Mouse (Mus musculus) embryonic fibroblast, embryonic 13.5 days (primary cell): Measurements from ENCODE around the gene Gpr18. TPM values are rescaled to one million over a fixed set of nuclear protein-coding genes. Genes with fewer than 3 reads are reported as not detected.

ENCODE experiments used
- H3K27ac ChIP-seq: 2 replicates; pipeline ENCODE4 v1.5.1; 2012; ENCODE audit warnings: low read length, control low read depth, inconsistent platforms; ENCODE audit not compliant: insufficient read depth
- H3K4me1 ChIP-seq: 2 replicates; pipeline ENCODE4 v1.6.1; 2011; ENCODE audit warnings: low read length; ENCODE audit not compliant: control insufficient read depth, insufficient read depth
- H3K4me3 ChIP-seq: 2 replicates; pipeline ENCODE4 v1.5.1; 2011; ENCODE audit warnings: mild to moderate bottlenecking, control low read depth, low read length; ENCODE audit not compliant: insufficient read depth
- CTCF ChIP-seq: IDR thresholded peaks from 2 replicates; pipeline ENCODE4 v1.5.1; 2011; ENCODE audit warnings: mild to moderate bottlenecking, control low read depth, low read length, moderate library complexity, borderline replicate concordance; ENCODE audit not compliant: insufficient read depth
- POLR2A ChIP-seq: IDR thresholded peaks from 2 replicates; pipeline ENCODE4 v1.6.1; 2011; ENCODE audit warnings: low read depth, mild to moderate bottlenecking, control low read depth, low read length, moderate library complexity
- polyA plus RNA-seq: library from polyadenylated mRNA; stranded (reverse); fragments of >200 nt; gene quantifications from 2 replicates; pipeline ENCODE4 v1.2.4, GENCODE M21; 2011; ENCODE audit warnings: low read depth; ENCODE audit not compliant: missing spikeins, insufficient read length

Gene Gpr18
- polyA plus RNA-seq, 1 experiment: not detected

DNA sequence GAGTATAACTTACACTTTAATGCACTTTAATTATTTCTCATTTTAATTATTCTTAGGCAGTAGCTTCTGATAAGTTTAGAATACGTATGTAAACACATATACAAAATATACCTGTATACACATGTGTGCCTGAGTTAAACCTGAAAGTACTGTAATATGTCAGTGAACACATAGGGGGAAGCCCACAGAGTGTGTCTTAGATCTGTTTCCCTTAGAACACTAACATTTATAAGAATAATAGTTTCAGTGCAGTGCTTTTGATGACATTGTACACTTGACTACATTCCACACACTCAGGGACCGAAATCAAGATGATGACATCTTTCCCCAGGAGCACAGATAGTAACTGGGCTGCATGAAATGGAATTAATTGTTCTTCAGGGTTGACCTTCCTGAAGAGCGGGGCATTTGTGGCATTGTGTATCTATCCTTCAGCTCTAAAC is 44.0 kb upstream of the Gpr18 start:
- no peak overlapping the region for H3K4me3 ChIP-seq
- peaks cover 2% of the 10 kb centered on the region; the same call in 1 of the 2 replicates for H3K4me1 ChIP-seq
- H3K27ac ChIP-seq: no peak overlapping the region
- TF ChIP-seq POLR2A (no peak), CTCF (no peak)

- Histone ChIP-seq H3K27ac (no peak overlapping the region), H3K4me1 (peaks cover 2% of the 10 kb centered on the region; the same call in 1 of the 2 replicates), H3K4me3 (no peak overlapping the region)
- TF ChIP-seq CTCF (no peak), POLR2A (no peak)
Observed at GRCm38 (mm10) chr14:121958751-121959537, 43.4 kb upstream of the Gpr18 start.

DNA sequence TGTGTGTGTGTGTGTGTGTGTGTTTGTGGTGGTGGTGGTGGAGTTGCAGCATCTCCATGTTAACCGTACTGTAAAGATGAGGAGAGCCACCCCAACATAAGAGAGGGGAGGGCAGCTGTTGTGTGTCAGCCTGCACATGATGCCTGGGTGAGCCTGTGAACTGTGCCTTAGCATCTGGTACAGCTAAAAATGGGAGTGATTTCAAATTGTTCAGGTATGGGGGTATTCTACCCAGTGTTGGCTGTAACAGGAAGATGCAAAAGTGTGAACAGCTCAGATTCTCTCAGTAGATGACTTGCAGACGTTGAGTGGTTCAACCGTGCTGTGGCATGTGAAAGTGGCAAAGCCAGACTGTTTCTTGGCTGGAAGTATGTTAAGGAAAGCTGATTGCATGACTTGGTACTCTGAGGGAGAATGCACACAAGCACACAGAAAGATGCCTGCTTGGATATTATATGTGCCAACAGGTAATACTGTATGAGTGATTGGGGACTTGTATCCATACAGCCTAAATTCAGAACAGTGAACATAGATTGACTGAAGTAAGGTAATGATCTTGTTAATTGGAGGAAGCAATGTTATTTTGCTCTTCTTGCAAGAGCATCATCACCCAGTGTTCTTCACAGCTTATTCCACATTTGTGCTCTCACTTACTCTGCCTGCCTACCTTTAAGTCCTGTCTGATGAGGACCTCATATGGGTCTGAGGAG is 42.6 kb upstream of the Gpr18 start:
- no peak for TF ChIP-seq POLR2A
- H3K4me1 ChIP-seq: no peaks in the 10 kb centered on the region
- H3K4me3 ChIP-seq: no peak overlapping the region
- H3K27ac ChIP-seq: no peak overlapping the region

- Histone ChIP-seq H3K27ac (no peak overlapping the region), H3K4me3 (no peak overlapping the region), H3K4me1 (no peaks in the 10 kb centered on the region)
- TF ChIP-seq POLR2A: no peak
- TF ChIP-seq CTCF: no peak
Observed at GRCm38 (mm10) chr14:121957176-121957871, 41.7 kb upstream of the Gpr18 start.

GRCm38 (mm10) chr14:121956291-121956690 is 40.7 kb upstream of the Gpr18 start:
- Histone ChIP-seq H3K4me3 (no peak overlapping the region), H3K27ac (no peak overlapping the region; the same call in 1 of the 2 replicates), H3K4me1 (no peaks in the 10 kb centered on the region)
- TF ChIP-seq CTCF: no peak

DNA sequence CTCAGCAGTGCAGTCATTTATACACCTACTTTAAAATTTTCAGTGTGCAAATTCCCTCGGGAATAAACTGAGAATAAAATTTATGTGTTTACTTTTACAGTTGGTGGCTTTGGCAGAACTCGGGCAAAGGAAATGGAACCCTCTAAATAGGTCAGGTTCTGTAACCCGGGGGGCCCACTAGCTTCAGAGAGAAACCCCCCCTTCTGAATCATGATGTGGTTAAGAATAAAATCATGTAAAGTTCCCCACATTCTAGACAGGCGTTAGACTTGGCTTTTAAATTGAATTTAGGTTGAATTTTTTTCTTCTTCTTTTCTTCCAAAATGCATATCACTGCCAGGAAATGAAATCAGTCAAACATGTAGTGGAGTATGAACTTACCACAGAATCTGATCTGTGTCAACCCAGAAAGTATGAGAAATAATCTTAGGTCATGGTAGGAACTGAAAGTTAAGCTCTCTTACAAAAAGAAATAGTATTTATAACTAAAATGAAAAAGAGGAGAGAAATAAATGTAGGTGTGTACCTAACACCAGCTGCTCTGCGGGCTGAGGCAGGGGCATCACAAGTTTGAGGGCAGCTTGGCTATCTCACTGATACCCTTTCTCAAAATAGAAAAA is 39.7 kb upstream of the Gpr18 start:
- Histone ChIP-seq H3K4me1 (no peaks in the 10 kb centered on the region), H3K4me3 (no peak overlapping the region), H3K27ac (peak overlapping the region; percentile 78)
- TF ChIP-seq POLR2A (no peak), CTCF (no peak)

- H3K27ac ChIP-seq: no peak overlapping the region
- H3K4me1 ChIP-seq: no peaks in the 10 kb centered on the region
- no peak overlapping the region for H3K4me3 ChIP-seq
- TF ChIP-seq CTCF (no peak), POLR2A (no peak)
Observed at GRCm38 (mm10) chr14:121954608-121955007, 39.0 kb upstream of the Gpr18 start.

DNA sequence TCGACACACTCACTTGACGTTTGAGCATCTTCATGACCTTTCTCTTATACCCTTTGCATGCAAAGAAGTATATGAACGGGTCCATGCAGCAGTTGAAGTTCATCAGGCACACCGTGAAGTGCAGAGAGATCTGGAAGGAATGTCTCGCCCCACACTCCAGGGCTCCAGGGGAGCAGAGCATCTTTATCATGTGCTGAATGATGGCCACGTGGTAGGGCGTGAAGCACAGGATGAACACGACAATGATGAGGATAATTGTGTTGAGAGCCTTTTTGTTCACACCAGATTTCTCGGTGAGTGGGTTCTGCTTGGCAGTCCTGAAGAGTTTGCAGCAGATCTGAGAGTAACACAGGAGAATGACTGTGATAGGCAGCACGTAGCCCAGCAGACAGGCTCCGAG is 38.5 kb upstream of the Gpr18 start:
- no peak for TF ChIP-seq CTCF
- TF ChIP-seq POLR2A: no peak
- Histone ChIP-seq H3K4me1 (no peaks in the 10 kb centered on the region), H3K4me3 (no peak overlapping the region), H3K27ac (no peak overlapping the region)

DNA sequence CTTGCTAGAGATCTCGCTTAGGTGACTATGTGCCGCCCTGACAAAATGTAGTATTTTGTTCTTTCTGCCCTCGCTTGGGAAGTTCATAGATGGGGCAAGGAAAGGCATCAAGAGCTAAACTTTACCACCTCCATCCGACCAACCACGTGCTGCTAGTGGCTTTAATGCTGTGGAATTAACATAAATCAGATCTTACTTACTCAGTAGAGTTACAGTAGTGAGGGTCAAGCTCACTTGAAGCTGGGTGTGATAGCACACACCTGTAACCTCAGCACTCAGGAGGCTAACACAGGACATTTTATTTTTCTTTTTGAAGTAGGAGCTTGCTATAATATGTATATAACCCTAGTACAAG is 36.4 kb upstream of the Gpr18 start:
- Histone ChIP-seq H3K27ac (no peak overlapping the region), H3K4me1 (no peaks in the 10 kb centered on the region), H3K4me3 (no peak overlapping the region)
- no peak for TF ChIP-seq POLR2A
- no peak for TF ChIP-seq CTCF
